Mouse (Mus musculus) lung, embryonic 16.5 days (tissue): ENCODE results near the gene Erc2. TPM values are rescaled to one million over a fixed set of nuclear protein-coding genes. Genes with fewer than 3 reads are reported as not detected.
A peak's percentile ranks its signal among the peaks of the same experiment; 100 is the strongest.

ENCODE experiments used
- ATAC-seq: fragments of 200-750 bp; cut with Nextera tagmentation; 2 replicates; pipeline ENCODE4 v1.8.0; 2017; ENCODE audit warnings: low read depth, mild to moderate bottlenecking, moderate library complexity
- H3K27ac ChIP-seq: fragments of 300-500 bp; sonication (generic); 2 replicates; pipeline ENCODE4 v1.5.1; 2014; ENCODE audit warnings: mild to moderate bottlenecking, control low read depth, low read length
- H3K27me3 ChIP-seq: fragments of 300-500 bp; sonication (generic); 2 replicates; pipeline ENCODE4 v1.6.1; 2014; ENCODE audit warnings: low read depth, low read length, mixed read lengths; ENCODE audit not compliant: control insufficient read depth, insufficient read depth
- H3K36me3 ChIP-seq: fragments of 300-500 bp; sonication (generic); 2 replicates; pipeline ENCODE4 v1.6.1; 2014; ENCODE audit warnings: low read length; ENCODE audit not compliant: control insufficient read depth, insufficient read depth
- H3K4me1 ChIP-seq: fragments of 300-500 bp; sonication (generic); replicated peaks from 2 replicates; pipeline ENCODE4 v1.6.1; 2014; ENCODE audit warnings: low read length, mixed read lengths; ENCODE audit not compliant: control insufficient read depth, insufficient read depth
- H3K4me2 ChIP-seq: fragments of 300-500 bp; sonication (generic); 2 replicates; pipeline ENCODE4 v1.6.1; 2014; ENCODE audit warnings: low read depth, low read length, control low read depth
- H3K4me3 ChIP-seq: fragments of 300-500 bp; sonication (generic); 2 replicates; pipeline ENCODE4 v1.5.1; 2014; ENCODE audit warnings: mild to moderate bottlenecking, low read length, control low read depth
- H3K9ac ChIP-seq: fragments of 300-500 bp; sonication (generic); 2 replicates; pipeline ENCODE4 v1.6.1; 2014; ENCODE audit warnings: low read length, control low read depth
- H3K9me3 ChIP-seq: fragments of 300-500 bp; sonication (generic); 2 replicates; pipeline ENCODE4 v1.6.1; 2016; ENCODE audit warnings: low read length; ENCODE audit not compliant: control insufficient read depth
- WGBS: fragments of 180-500 bp; shearing (Covaris S2); extraction: QIAGEN DNeasy Blood & Tissue Kit; methylation state at CpG from one replicate; pipeline ENCODE4 v1.1.7; 2014; 5-methylcytosine and 5-hydroxymethylcytosine counted together
- polyA plus RNA-seq: library from polyadenylated mRNA; unstranded; fragments of >200 nt; fragmentation: Nextera tagmentation; extraction: Ambion mirVana; gene quantifications from 2 replicates; pipeline ENCODE4 v1.2.1, GENCODE M21; 2015

The Erc2 gene
- polyA plus RNA-seq, 1 experiment from 2014 or later, result 1.5 TPM

DNA sequence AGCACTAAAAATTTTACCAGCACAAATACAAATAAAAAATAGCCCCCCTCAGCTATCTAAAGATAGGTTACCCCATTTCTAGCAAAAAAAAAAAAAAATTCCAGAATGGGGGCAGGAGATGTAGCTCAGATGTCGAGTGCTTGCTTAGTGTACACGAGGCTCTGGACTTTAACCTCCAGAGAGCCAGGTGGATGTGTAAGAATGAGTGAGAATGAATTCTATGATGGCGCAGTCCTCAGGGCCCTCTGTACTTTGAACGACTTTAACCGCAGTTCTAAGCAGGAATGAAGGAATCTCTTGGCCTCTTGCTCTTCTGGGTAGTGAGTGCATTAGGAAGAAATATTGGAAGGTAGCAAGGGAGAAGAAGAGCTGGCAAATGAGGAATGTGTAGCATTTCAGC lies 476.9 kb downstream of the Erc2 start:
- H3K4me2 ChIP-seq, result no peak overlapping the region
- no peaks in the 10 kb centered on the region for H3K36me3 ChIP-seq
- H3K27ac ChIP-seq, result no peak overlapping the region
- no peaks in the 10 kb centered on the region for H3K4me1 ChIP-seq
- no peaks in the 10 kb centered on the region for H3K9me3 ChIP-seq
- WGBS, result 62% methylated on average over 5 of the region's 5 CpGs
- H3K9ac ChIP-seq, result no peak overlapping the region
- ATAC-seq, result no peak
- H3K27me3 ChIP-seq, result no peaks in the 10 kb centered on the region
- no peak overlapping the region for H3K4me3 ChIP-seq

DNA sequence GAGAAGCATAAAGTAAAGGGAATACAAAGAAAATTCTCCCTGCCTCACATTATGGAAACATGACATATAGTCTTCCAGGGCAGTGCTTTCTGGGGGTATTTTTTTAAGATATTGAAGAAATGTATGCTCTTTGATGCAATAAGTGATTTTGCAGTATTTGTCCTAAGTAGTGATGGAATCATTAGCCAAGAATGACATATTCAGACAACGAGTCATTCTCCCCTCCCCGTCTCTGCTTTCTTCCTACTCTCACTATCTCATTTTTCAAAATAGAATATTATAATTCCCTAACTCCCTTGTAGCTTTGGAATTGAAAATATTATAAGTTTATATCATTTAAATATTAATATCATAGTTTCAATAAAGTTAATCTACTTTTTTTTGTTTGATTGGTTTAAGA lies 490.9 kb downstream of the Erc2 start:
- Histone ChIP-seq H3K4me2 (no peak overlapping the region), H3K27me3 (no peaks in the 10 kb centered on the region), H3K27ac (no peak overlapping the region), H3K4me3 (no peak overlapping the region), H3K36me3 (no peaks in the 10 kb centered on the region), H3K4me1 (no peaks in the 10 kb centered on the region), H3K9me3 (no peaks in the 10 kb centered on the region), H3K9ac (no peak overlapping the region)
- ATAC-seq, result no peak
- WGBS, result 76% methylated on average over 2 of the region's 2 CpGs

DNA sequence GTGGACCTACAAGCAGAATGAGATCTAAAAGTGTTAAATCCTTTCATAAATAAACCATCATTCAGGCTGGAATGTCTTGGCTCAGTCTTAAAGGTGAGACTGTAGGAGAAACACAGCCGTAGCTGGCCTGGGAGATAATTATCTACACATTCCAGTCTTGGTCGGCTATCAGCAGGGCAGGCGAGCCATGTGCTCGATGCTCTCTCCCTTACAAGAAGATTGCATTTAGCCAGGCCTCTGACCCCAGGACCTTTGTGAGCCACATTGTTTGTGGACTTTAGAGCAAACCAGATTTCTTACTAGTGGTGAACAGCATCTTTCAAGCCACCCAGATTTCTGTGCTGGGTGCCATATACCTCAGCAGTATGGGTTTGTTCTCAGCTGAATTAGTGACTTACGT lies 498.6 kb downstream of the Erc2 start:
- Histone ChIP-seq H3K36me3 (no peaks in the 10 kb centered on the region), H3K27me3 (no peaks in the 10 kb centered on the region), H3K4me1 (no peaks in the 10 kb centered on the region), H3K4me2 (no peak overlapping the region), H3K9ac (no peak overlapping the region), H3K4me3 (no peak overlapping the region), H3K27ac (no peak overlapping the region), H3K9me3 (no peaks in the 10 kb centered on the region)
- 32% methylated on average over 5 of the region's 5 CpGs for WGBS
- ATAC-seq, result no peak

DNA sequence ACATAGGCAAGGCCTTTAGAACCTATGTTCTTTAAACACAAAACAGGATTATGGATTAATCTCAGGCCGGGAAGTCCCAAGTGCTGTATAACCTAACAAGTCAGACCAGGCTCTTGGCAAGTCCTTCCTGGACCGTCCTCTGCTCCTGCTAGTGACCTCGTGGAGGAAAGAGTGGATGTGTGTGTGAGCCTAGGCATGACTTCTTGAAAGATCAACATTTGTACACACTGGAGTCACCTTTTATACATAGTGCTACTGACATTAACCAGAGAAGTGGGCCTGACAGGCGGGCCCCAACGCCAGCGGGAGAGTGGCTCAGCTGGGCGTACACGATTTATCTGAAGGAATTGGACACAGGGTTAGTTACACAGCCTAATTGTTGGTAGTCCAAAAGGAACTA lies 504.6 kb downstream of the Erc2 start:
- Histone ChIP-seq H3K9ac (no peak overlapping the region), H3K36me3 (no peaks in the 10 kb centered on the region), H3K27me3 (no peaks in the 10 kb centered on the region), H3K4me3 (no peak overlapping the region), H3K4me1 (peaks cover 6% of the 10 kb centered on the region), H3K27ac (no peak overlapping the region), H3K9me3 (no peaks in the 10 kb centered on the region), H3K4me2 (no peak overlapping the region)
- ATAC-seq, result 0 out of 2 replicates have a peak, but pooled peaks have one; percentile 20
- WGBS, result 34% methylated on average over 8 of the region's 8 CpGs

DNA sequence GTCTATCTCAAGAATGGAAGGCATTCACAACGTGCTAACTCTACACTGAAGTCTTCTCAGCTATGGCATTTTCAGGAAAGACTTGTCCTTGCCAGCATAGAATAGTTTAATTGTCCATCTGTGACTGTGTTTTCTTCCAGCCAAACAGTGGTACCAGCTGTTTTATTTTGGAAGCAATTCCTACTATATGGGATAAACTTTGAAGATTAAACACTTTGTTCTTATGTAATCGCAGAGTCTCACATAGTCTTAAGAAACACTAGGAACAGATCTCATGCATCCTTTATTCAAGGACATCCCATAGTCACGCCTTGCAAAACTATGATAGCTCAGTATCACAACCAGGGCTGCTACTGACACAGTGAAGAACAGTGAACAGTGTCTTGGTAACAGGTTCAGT lies 506.8 kb downstream of the Erc2 start:
- peak; percentile 83 for ATAC-seq
- no peaks in the 10 kb centered on the region for H3K27me3 ChIP-seq
- no peak overlapping the region for H3K4me3 ChIP-seq
- peaks cover 6% of the 10 kb centered on the region for H3K4me1 ChIP-seq
- no peaks in the 10 kb centered on the region for H3K9me3 ChIP-seq
- no peak overlapping the region for H3K27ac ChIP-seq
- H3K36me3 ChIP-seq, result no peaks in the 10 kb centered on the region
- WGBS, result 53% methylated on average over 3 of the region's 3 CpGs
- no peak overlapping the region for H3K9ac ChIP-seq
- no peak overlapping the region for H3K4me2 ChIP-seq

DNA sequence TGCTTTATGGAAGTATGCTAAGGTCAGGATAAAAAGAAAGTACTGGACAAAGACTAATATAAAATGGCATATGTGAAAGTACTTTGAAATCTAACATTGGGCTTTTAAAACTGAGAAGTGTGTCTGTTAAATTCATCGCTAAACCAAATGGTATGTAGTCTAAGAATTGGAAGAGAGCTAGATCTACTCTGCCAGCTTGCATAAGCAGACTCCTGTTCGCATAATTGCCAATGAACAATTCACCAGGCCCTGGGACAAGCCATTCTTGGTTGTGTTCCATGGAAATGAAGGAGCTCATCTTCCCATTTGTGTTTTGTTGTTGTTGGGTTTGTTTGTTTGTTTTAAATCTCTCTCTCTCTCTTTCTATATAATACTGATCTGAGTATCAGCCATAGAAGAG lies 521.8 kb downstream of the Erc2 start:
- Histone ChIP-seq H3K36me3 (no peaks in the 10 kb centered on the region), H3K4me2 (no peak overlapping the region), H3K9ac (no peak overlapping the region), H3K4me1 (0 out of 2 replicates have a peak, but pooled peaks cover 2% of the 10 kb centered on the region), H3K27ac (no peak overlapping the region), H3K27me3 (no peaks in the 10 kb centered on the region), H3K9me3 (no peaks in the 10 kb centered on the region), H3K4me3 (no peak overlapping the region)
- ATAC-seq, result no peak
- WGBS, result 93% methylated on average over 2 of the region's 2 CpGs

DNA sequence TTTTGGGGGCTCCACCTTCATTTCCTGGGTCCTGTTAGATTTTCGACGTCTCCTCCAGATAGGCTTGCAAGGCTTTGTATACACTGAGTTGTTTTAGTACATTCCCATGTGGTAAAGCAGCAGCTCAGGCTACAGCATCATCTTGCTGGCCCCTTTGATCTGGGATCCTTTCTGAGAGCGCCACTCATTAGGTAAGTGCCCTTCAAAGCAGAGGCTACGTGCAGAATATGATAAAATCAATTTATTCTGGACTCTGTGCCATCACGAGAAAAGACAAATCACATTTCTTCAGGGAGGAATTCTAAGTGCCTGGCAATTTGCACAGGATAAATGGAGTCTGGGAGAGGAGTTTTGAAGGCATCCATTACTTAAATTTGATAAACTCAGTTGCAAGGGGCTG lies 525.0 kb downstream of the Erc2 start:
- H3K4me3 ChIP-seq, result no peak overlapping the region
- ATAC-seq, result no peak
- H3K27me3 ChIP-seq, result no peaks in the 10 kb centered on the region
- H3K9me3 ChIP-seq, result no peaks in the 10 kb centered on the region
- H3K9ac ChIP-seq, result no peak overlapping the region
- no peaks in the 10 kb centered on the region for H3K36me3 ChIP-seq
- 18% methylated on average over 5 of the region's 5 CpGs for WGBS
- H3K4me2 ChIP-seq, result no peak overlapping the region
- no peaks in the 10 kb centered on the region for H3K4me1 ChIP-seq
- H3K27ac ChIP-seq, result no peak overlapping the region

DNA sequence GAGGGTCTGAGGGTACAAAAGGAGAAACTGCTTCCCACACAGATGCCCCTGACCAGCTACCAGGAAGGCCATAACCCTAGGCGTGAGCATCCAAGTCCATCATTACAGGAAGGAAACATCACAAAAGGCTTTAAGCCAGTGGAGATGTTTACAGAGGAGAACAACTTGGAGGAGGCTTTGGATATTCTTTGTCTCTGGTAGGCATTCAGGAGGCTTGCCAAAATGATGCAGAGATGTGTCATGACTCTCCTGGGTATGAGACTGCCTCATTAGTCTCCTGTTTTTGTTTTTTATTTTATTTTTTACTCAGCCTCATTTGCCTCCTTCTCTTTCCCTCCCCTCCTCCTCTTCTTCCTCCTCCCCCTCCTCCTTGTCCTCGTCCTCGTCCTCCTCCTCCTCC lies 528.7 kb downstream of the Erc2 start:
- Histone ChIP-seq H3K4me1 (no peaks in the 10 kb centered on the region), H3K4me2 (no peak overlapping the region), H3K27ac (no peak overlapping the region), H3K9ac (no peak overlapping the region), H3K36me3 (no peaks in the 10 kb centered on the region), H3K4me3 (no peak overlapping the region), H3K27me3 (no peaks in the 10 kb centered on the region), H3K9me3 (no peaks in the 10 kb centered on the region)
- WGBS, result 76% methylated on average over 3 of the region's 3 CpGs
- no peak for ATAC-seq

DNA sequence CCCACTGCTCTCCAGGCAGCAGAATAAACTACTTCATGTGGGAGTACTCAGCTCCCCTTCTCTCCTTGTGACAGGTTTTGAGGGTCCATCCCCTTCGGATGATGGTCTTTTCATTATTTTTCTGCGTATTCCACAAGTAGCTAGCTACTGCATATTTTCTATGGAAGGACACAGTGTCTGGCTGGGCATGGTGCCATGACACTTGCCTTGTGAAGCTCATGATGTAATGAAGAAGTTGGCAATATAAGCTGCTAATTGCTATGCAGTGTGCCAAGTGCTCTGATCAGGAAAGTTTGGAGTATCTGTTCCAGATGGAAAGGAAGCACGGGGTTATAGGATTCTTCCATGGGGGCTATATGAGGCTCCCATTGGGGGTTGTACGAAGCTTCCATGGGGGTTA lies 533.5 kb downstream of the Erc2 start:
- no peak overlapping the region for H3K9ac ChIP-seq
- H3K36me3 ChIP-seq, result no peaks in the 10 kb centered on the region
- H3K27ac ChIP-seq, result no peak overlapping the region
- H3K4me1 ChIP-seq, result no peaks in the 10 kb centered on the region
- WGBS, result 79% methylated on average over 4 of the region's 4 CpGs
- no peak overlapping the region for H3K4me2 ChIP-seq
- H3K4me3 ChIP-seq, result no peak overlapping the region
- no peak for ATAC-seq
- no peaks in the 10 kb centered on the region for H3K9me3 ChIP-seq
- H3K27me3 ChIP-seq, result no peaks in the 10 kb centered on the region

DNA sequence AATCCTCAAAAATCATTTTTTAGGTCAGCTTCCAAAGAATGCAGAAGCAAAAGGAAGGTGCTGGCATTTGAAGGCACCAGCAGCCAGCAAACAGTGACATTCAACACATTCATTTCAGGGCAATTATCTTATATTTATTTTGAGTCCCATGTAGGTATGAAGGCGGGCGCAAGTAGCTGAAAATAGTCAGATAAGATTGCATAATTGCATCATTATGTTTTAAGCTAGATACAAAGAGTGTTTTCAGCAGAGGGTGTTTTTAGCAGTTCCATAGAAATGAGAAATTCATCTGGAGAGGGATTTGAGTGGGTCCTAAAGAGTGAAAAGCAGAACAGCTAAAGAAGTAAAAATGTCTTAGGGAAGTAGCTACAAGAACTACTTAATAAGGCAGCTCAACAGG lies 538.6 kb downstream of the Erc2 start:
- Histone ChIP-seq H3K27me3 (no peaks in the 10 kb centered on the region), H3K4me3 (no peak overlapping the region), H3K9ac (no peak overlapping the region), H3K4me2 (no peak overlapping the region), H3K36me3 (no peaks in the 10 kb centered on the region), H3K4me1 (peaks cover 20% of the 10 kb centered on the region), H3K9me3 (no peaks in the 10 kb centered on the region), H3K27ac (no peak overlapping the region)
- 77% methylated on average over 2 of the region's 2 CpGs for WGBS
- no peak for ATAC-seq
